Mouse (Mus musculus): ENCODE measurements around the gene Fbxo46.
A peak's percentile ranks its signal among the peaks of the same experiment; 100 is the strongest.

Gene Fbxo46

DNA sequence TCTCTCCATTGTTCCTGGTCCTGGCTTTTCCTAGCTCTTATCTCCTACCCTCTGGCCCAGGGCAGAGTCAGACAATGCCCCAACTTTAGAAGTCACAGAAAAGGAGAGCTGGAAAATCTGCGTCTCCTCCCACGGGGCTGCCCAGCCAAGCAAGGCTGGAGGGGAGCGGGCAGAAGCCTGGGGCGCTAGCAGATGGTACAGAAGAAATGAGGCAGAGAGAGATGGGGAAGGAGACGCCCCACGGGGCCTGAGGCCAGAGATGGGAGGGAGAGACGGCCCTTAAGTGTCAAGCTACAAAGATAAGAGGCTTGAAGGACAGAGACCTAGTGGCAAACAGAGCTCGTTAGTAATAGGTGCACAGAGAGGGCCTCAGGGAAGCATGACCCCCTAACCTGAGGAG is 52.2 kb downstream of the Fbxo46 start:
- DNase-seq, result no peak

- DNase-seq, result peak; percentile 65 to 66
Measured at GRCm38 (mm10) chr7:19172874-19173273, 53.2 kb downstream of the Fbxo46 start.

GRCm38 (mm10) chr7:19175708-19176515 is 56.3 kb downstream of the Fbxo46 start, which contains the start of gene Eml2:
Gene Eml2, plus strand, starts transcription at chr7:19176421.
- no peak for DNase-seq

DNA sequence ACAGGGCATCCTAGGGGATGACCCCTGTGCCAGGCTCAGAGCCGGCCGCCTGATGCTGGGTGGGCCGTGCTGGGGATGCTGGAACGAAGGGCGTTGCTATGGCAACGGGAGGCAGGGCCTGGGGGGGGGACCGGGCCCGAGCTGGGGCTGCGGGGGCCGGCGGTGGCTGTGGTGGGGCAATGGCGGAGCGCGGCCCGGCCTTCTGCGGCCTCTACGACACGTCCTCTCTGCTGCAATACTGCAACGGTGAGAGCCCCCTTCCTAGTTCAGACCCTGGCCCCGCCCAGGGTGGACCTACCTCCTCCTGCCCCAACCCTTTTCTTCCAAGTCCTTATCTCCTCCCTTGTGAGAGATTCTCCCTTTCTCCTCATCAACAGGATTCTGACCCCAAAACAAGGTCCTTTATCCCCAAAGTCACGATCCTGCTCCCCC is 56.9 kb downstream of the Fbxo46 start:
- no peak for DNase-seq

DNA sequence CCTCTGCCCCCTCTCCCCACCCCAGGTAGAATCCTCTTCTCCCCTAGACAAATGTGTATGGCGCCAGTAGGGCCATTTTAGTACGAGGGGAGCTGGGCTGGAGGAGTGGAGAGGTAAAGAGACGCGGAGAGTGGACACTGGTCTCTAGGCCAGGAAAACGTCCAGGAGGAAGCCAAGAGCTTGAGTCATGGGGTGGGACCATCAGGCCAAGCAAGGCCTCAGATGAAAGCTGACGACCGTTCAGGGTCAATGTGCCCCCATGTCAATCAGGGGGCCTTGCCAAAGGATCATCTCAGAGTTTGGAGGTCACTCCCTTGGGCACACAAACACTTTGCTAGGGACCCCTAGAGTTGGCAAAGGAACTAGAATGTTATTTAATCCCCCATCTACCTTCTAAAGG is 57.6 kb downstream of the Fbxo46 start:
- DNase-seq, result no peak

GRCm38 (mm10) chr7:19178035-19178434 is 58.4 kb downstream of the Fbxo46 start:
- no peak for DNase-seq

GRCm38 (mm10) chr7:19178443-19179092 is 58.9 kb downstream of the Fbxo46 start:
- DNase-seq, result peak; percentile 42 to 47

GRCm38 (mm10) chr7:19179173-19179572 is 59.5 kb downstream of the Fbxo46 start:
- no peak for DNase-seq

DNA sequence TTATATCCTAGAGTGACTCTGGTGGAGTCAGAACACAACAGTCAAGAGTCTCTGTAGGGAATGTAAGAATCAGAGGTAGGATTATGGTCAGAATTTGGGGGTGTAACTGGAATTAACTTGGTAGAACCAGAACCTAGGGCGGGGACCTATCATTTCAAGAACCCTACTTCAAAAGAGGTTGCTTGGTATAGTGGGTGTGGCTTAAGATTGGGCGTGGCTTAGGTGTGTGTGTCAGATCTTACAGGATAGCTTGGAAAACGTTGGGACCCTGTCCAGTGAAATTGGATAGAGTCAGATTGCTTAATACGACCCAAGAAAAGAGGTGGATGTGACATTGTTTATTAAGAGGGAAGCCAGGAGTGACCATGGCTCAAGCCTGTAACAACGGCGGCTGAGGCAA is 60.3 kb downstream of the Fbxo46 start:
- DNase-seq, result no peak

DNA sequence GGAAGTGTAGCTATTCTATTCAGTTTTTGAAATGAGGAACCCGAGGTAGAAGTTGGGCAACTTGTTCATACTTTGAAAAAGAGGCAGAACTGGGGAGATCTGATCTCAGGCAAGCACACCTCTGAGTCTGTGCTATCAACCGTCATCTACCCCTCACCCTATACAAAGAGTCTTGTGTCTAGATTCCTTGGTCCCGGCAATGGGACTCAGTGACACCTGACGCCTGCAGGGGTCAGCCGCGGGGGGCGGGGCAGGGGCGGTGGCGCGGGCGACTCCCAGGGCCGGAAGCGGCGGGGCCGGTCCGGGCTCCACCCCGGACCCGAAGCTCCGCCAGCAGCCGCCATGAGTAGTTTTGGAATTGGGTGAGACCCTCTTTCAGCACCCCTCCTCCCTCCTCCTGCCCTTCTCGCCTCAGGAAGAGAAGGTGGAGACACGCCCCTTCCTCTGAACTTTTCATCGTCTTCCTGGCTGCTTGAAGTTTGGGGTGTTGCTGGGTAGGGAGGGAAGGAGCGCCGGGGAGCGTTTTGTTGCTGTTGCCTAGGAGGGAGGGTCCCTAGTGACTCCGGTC is 61.3 kb downstream of the Fbxo46 start:
- peak; percentile 29 to 52 for DNase-seq

DNA sequence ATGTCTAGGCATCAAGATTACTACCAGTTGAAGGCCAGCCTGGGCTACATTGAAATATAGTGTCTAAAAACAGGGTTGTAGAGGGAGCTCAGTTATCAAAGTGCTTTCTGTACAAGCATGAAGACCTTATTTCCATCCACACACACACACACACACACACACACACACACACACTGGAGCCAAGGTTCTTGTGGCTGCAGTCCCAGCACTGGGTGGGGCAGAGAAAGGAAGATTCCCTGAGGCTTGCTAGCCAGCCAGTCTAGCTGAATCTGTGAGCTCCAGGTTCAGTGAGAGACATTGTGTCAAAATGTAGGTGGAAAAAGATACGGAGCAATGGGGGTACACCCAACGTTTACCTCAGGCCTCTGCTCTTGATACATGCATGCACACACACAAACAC is 64.6 kb downstream of the Fbxo46 start:
- DNase-seq, result no peak

- no peak for DNase-seq
Measured at GRCm38 (mm10) chr7:19184758-19185157, 65.1 kb downstream of the Fbxo46 start.
